Mouse (Mus musculus): ENCODE data around the gene Pa2g4. TPM values are rescaled to one million over a fixed set of nuclear protein-coding genes. Genes with fewer than 3 reads are reported as not detected.

Pa2g4 gene
- polyA plus RNA-seq, 1 experiment: 56.8 TPM

DNA sequence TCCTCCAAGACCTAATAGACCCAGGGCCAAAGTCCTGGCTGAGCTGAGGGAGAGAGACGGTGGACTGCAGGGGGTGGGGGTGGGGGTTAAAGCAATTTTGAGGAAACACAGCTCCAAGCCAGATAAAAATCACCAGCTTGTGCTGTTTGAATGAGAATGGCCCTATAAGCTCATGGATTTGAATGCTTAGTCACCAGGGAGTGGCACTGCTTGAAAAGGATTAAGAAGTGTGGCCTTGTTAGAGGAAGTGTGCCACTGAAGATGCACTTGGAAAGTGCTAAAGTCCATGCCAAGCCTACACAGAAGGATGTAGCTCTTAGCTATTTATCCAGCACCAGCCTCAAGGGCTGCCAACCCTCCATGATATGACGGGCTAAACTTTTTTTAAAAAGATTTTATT, 30.6 kb downstream of the Pa2g4 start:
- Histone ChIP-seq H3K27ac (replicated peaks; ENCODE audit: low read depth, low read length) (0 out of 2 replicates have a peak overlapping the region, but pooled peaks have one; percentile 21), H3K4me3 (ENCODE audit: insufficient read depth, low read depth, low read length) (no peak overlapping the region), H3K4me1 (ENCODE audit: control insufficient read depth, insufficient read depth, insufficient read length, low read length) (no peaks in the 10 kb centered on the region)

- no peaks in the 10 kb centered on the region for H3K4me1 ChIP-seq (ENCODE audit: control insufficient read depth, insufficient read depth, insufficient read length, low read length)
- peak overlapping the region; percentile 54 for H3K4me3 ChIP-seq (ENCODE audit: insufficient read depth, low read depth, low read length)
- H3K27ac ChIP-seq (replicated peaks; ENCODE audit: low read depth, low read length): peak overlapping the region; percentile 71
These were observed 39.1 kb downstream of the Pa2g4 start for GRCm38 (mm10) chr10:128526366-128527356.

- Histone ChIP-seq H3K27ac (replicated peaks; ENCODE audit: low read depth, low read length) (peak within 1 kb of the TSS; percentile 71), H3K4me1 (ENCODE audit: control insufficient read depth, insufficient read depth, insufficient read length, low read length) (no peaks in the 10 kb centered on the region), H3K4me3 (ENCODE audit: insufficient read depth, low read depth, low read length) (peak within 1 kb of the TSS; percentile 80)
These were observed 40.0 kb downstream of the Pa2g4 start, which contains the start of gene Esyt1 for GRCm38 (mm10) chr10:128525671-128526308. Esyt1 (minus strand) TSS chr10:128525871.

DNA sequence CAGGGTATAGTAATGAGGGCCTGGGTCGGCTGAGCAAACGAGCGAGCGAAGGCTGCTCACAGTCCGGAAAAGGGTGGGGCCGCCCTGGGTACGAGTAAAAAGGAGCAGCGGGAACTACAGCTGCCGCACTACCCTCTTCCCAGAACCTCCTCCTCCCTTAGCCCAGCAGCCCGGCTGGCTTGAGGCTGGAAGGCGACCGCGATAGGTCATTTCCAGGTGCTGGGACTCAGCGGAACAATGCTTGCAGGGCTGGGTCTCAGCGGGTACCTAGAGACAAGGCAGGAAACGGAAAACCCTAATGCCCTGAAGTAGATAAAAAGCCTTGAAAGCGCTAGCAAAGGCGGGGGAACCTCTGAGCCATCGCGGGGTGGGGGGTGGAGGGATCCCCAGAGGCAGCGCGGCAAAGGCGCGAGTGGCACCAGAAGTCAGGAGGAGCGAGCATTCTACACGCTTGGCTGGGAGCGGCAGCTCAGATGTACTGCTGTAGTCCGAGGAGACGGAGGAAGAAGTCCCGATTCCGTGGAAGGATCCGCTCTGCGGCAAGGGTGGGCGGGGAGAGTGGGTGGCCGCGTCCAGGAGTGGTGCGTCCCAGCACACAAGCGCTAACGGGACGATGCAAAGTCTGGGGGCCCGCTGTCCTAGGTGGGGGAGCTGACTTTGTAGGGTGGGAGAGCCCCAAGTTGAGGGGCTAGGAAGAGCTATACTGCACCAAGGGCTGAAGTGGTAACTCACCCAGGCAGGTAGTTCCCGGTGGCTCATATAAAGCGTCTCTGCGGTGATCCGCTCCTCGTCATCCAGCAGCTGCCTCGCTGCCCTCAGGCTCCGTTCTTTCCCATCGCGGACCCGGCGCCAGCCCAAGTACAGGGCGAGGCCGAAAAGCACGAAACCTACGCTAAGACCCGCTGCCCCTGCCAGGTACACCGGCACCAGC, 40.8 kb downstream of the Pa2g4 start:
- Histone ChIP-seq H3K4me3 (ENCODE audit: insufficient read depth, low read depth, low read length) (peak overlapping the region; percentile 80), H3K27ac (replicated peaks; ENCODE audit: low read depth, low read length) (peak overlapping the region; percentile 21), H3K4me1 (ENCODE audit: control insufficient read depth, insufficient read depth, insufficient read length, low read length) (no peaks in the 10 kb centered on the region)

DNA sequence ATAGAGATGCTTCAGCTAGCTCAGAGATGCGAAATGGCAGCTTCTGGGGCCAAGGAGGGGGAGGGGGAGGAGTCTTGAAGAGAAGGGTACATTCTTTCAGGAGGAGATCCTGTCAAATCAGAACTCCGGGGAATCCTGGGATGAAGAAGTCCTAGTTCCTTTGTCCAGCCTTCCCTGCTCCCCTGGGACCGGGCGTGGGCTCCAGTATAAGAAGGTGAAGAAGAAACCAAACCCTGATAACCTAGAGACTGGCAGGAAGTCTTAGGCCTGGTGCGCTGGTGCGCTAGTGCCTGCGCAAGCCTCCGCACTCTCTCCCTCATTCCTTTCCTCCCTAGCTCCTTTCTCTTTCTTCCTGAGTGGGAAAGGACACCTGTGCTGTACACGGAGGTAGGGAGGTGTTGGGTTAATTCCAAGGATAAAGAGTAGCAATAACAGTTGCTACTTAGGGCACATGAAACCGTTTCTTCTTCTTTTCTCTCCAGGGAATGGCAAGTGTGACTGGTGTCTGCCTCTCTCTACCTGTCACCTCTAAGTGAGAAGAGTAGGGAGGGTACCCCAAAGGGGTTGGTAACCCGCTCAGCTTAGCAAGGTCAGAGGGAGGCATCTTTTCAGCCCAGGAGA, 41.6 kb downstream of the Pa2g4 start:
- Histone ChIP-seq H3K4me3 (ENCODE audit: insufficient read depth, low read depth, low read length) (peak overlapping the region; percentile 80), H3K27ac (replicated peaks; ENCODE audit: low read depth, low read length) (peak overlapping the region; percentile 21), H3K4me1 (ENCODE audit: control insufficient read depth, insufficient read depth, insufficient read length, low read length) (no peaks in the 10 kb centered on the region)

GRCm38 (mm10) chr10:128522351-128522750, 43.4 kb downstream of the Pa2g4 start:
- no peak overlapping the region for H3K27ac ChIP-seq (replicated peaks; ENCODE audit: low read depth, low read length)
- no peaks in the 10 kb centered on the region for H3K4me1 ChIP-seq (ENCODE audit: control insufficient read depth, insufficient read depth, insufficient read length, low read length)
- no peak overlapping the region for H3K4me3 ChIP-seq (ENCODE audit: insufficient read depth, low read depth, low read length)

GRCm38 (mm10) chr10:128520591-128520990, 45.2 kb downstream of the Pa2g4 start:
- Histone ChIP-seq H3K4me3 (ENCODE audit: insufficient read depth, low read depth, low read length) (no peak overlapping the region), H3K27ac (replicated peaks; ENCODE audit: low read depth, low read length) (no peak overlapping the region), H3K4me1 (ENCODE audit: control insufficient read depth, insufficient read depth, insufficient read length, low read length) (no peaks in the 10 kb centered on the region)

GRCm38 (mm10) chr10:128518833-128519232, 47.0 kb downstream of the Pa2g4 start:
- no peak overlapping the region for H3K4me3 ChIP-seq (ENCODE audit: insufficient read depth, low read depth, low read length)
- no peaks in the 10 kb centered on the region for H3K4me1 ChIP-seq (ENCODE audit: control insufficient read depth, insufficient read depth, insufficient read length, low read length)
- no peak overlapping the region for H3K27ac ChIP-seq (replicated peaks; ENCODE audit: low read depth, low read length)

DNA sequence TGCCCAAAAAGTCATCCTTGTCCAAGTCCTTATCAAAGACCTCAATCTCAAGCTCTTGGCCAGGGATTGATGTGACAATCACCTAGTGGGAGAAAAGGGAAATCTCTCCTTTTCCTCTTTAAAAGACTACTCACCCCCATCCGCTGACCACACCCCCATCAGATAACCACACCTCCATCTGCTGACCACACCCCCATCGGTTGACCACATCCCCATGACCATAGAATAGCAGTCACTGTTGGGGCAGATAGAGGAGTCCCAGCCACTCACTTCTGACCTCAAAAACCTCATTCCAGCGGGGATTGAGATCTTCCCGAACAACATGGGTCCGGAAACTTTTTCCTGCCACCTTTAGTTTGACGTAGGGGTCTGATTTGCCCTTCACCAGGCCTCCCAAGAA, 49.1 kb downstream of the Pa2g4 start:
- Histone ChIP-seq H3K27ac (replicated peaks; ENCODE audit: low read depth, low read length) (no peak overlapping the region), H3K4me1 (ENCODE audit: control insufficient read depth, insufficient read depth, insufficient read length, low read length) (no peaks in the 10 kb centered on the region), H3K4me3 (ENCODE audit: insufficient read depth, low read depth, low read length) (no peak overlapping the region)

DNA sequence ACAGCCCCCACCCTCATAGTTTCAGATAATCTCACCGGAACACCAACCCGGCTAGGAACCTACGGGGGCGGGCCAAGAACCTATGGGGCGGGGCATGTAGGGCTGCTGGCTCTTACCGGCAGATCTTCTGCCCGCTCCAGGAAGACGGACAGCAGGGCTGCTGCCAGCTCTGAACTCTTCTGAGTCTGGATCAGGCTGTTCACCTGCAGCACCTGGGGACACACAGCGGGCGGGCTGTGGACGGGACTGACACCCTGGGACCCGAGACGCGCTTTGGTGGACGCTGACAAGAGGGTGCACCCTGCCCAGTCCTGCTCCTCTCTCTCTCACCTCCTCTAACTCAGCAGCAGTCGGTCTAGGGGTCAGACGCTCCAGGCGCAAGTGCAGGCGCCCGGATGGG, 49.8 kb downstream of the Pa2g4 start:
- Histone ChIP-seq H3K27ac (replicated peaks; ENCODE audit: low read depth, low read length) (no peak overlapping the region), H3K4me3 (ENCODE audit: insufficient read depth, low read depth, low read length) (no peak overlapping the region), H3K4me1 (ENCODE audit: control insufficient read depth, insufficient read depth, insufficient read length, low read length) (no peaks in the 10 kb centered on the region)

GRCm38 (mm10) chr10:128515044-128515443, 50.7 kb downstream of the Pa2g4 start:
- Histone ChIP-seq H3K4me3 (ENCODE audit: insufficient read depth, low read depth, low read length) (no peak overlapping the region), H3K4me1 (ENCODE audit: control insufficient read depth, insufficient read depth, insufficient read length, low read length) (no peaks in the 10 kb centered on the region), H3K27ac (replicated peaks; ENCODE audit: low read depth, low read length) (no peak overlapping the region)

GRCm38 (mm10) chr10:128511761-128512160, 54.0 kb downstream of the Pa2g4 start:
- no peak overlapping the region for H3K4me3 ChIP-seq (ENCODE audit: insufficient read depth, low read depth, low read length)
- no peak overlapping the region for H3K27ac ChIP-seq (replicated peaks; ENCODE audit: low read depth, low read length)
- H3K4me1 ChIP-seq (ENCODE audit: control insufficient read depth, insufficient read depth, insufficient read length, low read length): no peaks in the 10 kb centered on the region

GRCm38 (mm10) chr10:128511189-128511588, 54.6 kb downstream of the Pa2g4 start:
- Histone ChIP-seq H3K27ac (replicated peaks; ENCODE audit: low read depth, low read length) (no peak overlapping the region), H3K4me1 (ENCODE audit: control insufficient read depth, insufficient read depth, insufficient read length, low read length) (no peaks in the 10 kb centered on the region), H3K4me3 (ENCODE audit: insufficient read depth, low read depth, low read length) (no peak overlapping the region)

DNA sequence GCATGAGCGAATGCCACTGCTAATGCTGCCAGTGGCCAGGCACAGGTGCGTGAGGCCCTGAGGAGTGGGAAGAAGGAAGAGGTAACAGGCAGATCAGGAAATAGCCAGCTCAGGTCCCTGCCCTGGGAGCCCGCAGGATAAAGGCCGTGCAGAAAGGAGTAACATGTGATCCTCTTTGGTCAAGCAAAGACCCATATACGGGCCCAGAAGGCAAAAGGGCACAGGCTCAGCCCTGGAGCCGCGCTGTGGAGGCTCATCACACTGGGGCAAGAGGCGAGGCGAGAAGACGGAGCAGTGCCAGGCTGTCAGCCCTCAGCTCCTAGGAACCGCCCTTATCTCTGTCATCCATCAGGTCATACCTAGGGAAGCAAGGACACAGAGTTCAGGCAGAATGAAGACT, 55.5 kb downstream of the Pa2g4 start:
- Histone ChIP-seq H3K4me1 (ENCODE audit: control insufficient read depth, insufficient read depth, insufficient read length, low read length) (no peaks in the 10 kb centered on the region), H3K27ac (replicated peaks; ENCODE audit: low read depth, low read length) (peak overlapping the region; percentile 48; the same call in 1 of the 2 replicates), H3K4me3 (ENCODE audit: insufficient read depth, low read depth, low read length) (no peak overlapping the region)
